Comparison of ENCODE assay signal across 27 mouse cellular contexts in genomic region chr6:7134888-7135287, GRCm38 (mm10).
DNase-seq lines count a peak whose midpoint lies in the region; ATAC-seq lines count a peak whose summit lies in the region.
"Had no signal": no experiment of that assay in that cellular context is flagged by ENCODE, and none has a peak within 500 bp of the region (broad histone marks: within the 10 kb centered on the region; RNA-seq: fewer than 3 reads in every experiment).

No protein-coding gene starts in this region.

- WGBS in embryonic facial prominence, embryonic 14.5 days, result 90% methylated on average over 1 of the region's 1 CpGs
- WGBS in embryonic facial prominence, embryonic 10.5 days, result 94% methylated on average over 1 of the region's 1 CpGs
- 83% methylated on average over 1 of the region's 1 CpGs for WGBS in midbrain, embryonic 14.5 days
- WGBS in midbrain, embryonic 11.5 days, result 87% methylated on average over 1 of the region's 1 CpGs

- H3K4me1 ChIP-seq in embryonic facial prominence, embryonic 14.5 days (ENCODE audit: control insufficient read depth, insufficient read depth, low read length), result 0 out of 2 replicates have a peak, but pooled peaks cover 8% of the 10 kb centered on the region
- H3K4me1 ChIP-seq in embryonic facial prominence, embryonic 10.5 days, result peaks cover 11% of the 10 kb centered on the region
- H3K4me1 ChIP-seq in midbrain, embryonic 14.5 days (ENCODE audit: control insufficient read depth, insufficient read depth, low read length), result no peaks in the 10 kb centered on the region; the same call in 1 of the 2 replicates
- H3K4me1 ChIP-seq in midbrain, embryonic 11.5 days (ENCODE audit: control insufficient read depth, insufficient read depth, low read length), result no peaks in the 10 kb centered on the region
- H3K4me1 ChIP-seq: forebrain, embryonic 10.5 days; forebrain, embryonic 13.5 days; heart, embryonic 10.5 days; heart, embryonic 13.5 days; hindbrain, embryonic 13.5 days had no signal

- H3K27me3 ChIP-seq in embryonic facial prominence, embryonic 14.5 days (replicated peaks; ENCODE audit: control insufficient read depth, insufficient read depth, low read length), result no peaks in the 10 kb centered on the region
- H3K27me3 ChIP-seq in embryonic facial prominence, embryonic 10.5 days (replicated peaks; ENCODE audit: low read depth, poor library complexity, severe bottlenecking), result no peaks in the 10 kb centered on the region
- H3K27me3 ChIP-seq in midbrain, embryonic 14.5 days (ENCODE audit: control insufficient read depth, insufficient read depth, low read length), result no peaks in the 10 kb centered on the region
- H3K27me3 ChIP-seq in midbrain, embryonic 11.5 days (ENCODE audit: control insufficient read depth, insufficient read depth, low read length), result no peaks in the 10 kb centered on the region
- H3K27me3 ChIP-seq: embryonic facial prominence, embryonic 13.5 days; forebrain, embryonic 13.5 days; heart, embryonic 13.5 days; hindbrain, embryonic 13.5 days had no signal

- no peak overlapping the region for H3K4me2 ChIP-seq in embryonic facial prominence, embryonic 14.5 days (ENCODE audit: low read depth, low read length)
- H3K4me2 ChIP-seq in midbrain, embryonic 14.5 days (ENCODE audit: low read length), result no peak overlapping the region
- H3K4me2 ChIP-seq in midbrain, embryonic 11.5 days, result no peak overlapping the region
- H3K4me2 ChIP-seq: embryonic facial prominence, embryonic 13.5 days; forebrain, embryonic 13.5 days; heart, embryonic 13.5 days; hindbrain, embryonic 13.5 days had no signal

- DNase-seq in embryonic facial prominence, embryonic 14.5 days (ENCODE audit: low spot score), result peak; percentile 8
- no peak for DNase-seq in embryonic facial prominence, embryonic 10.5 days (ENCODE audit: low spot score)
- peak; percentile 23 for DNase-seq in midbrain, embryonic 14.5 days
- DNase-seq in midbrain, embryonic 11.5 days (ENCODE audit: low spot score, missing footprints), result no peak
- DNase-seq in retina, embryonic 14.5 days (ENCODE audit: low spot score), result peak; percentile 10
- no peak for DNase-seq in retina, postnatal 1 day
- no peak for DNase-seq in spleen, postnatal 36 days (ENCODE audit: low spot score in 2 of 2)
- no peak for DNase-seq in layer of hippocampus, postnatal 25 days (ENCODE audit: extremely low spot score in 1 of 2, low spot score in 1 of 2)
- DNase-seq: adrenal gland, adult 8-10 months; adrenal gland, postnatal 25 days; cerebellum, adult 11 months; cerebellum, adult 2 months; cerebellum, adult 9-11 months; cerebellum, postnatal 25 days; gastrocnemius, postnatal 10 days; gastrocnemius, postnatal 36 days; heart, adult 2 months; heart, postnatal 14 days; heart, postnatal 4 days had no signal

- H3K4me3 ChIP-seq in embryonic facial prominence, embryonic 14.5 days (ENCODE audit: low read depth, low read length), result no peak overlapping the region
- H3K4me3 ChIP-seq in embryonic facial prominence, embryonic 10.5 days, result no peak overlapping the region
- H3K4me3 ChIP-seq in midbrain, embryonic 14.5 days (replicated peaks; ENCODE audit: low read depth, low read length), result no peak overlapping the region
- no peak overlapping the region for H3K4me3 ChIP-seq in midbrain, embryonic 11.5 days (ENCODE audit: low read depth, low read length)
- H3K4me3 ChIP-seq: embryonic facial prominence, embryonic 13.5 days; forebrain, embryonic 10.5 days; forebrain, embryonic 13.5 days; heart, adult 2 months; heart, embryonic 10.5 days; heart, embryonic 13.5 days; hindbrain, embryonic 13.5 days had no signal

- H3K27ac ChIP-seq in embryonic facial prominence, embryonic 14.5 days (replicated peaks; ENCODE audit: low read depth, low read length), result no peak overlapping the region
- H3K27ac ChIP-seq in embryonic facial prominence, embryonic 10.5 days (replicated peaks), result no peak overlapping the region
- no peak overlapping the region for H3K27ac ChIP-seq in midbrain, embryonic 14.5 days (replicated peaks; ENCODE audit: low read depth, low read length)
- no peak overlapping the region for H3K27ac ChIP-seq in midbrain, embryonic 11.5 days (ENCODE audit: low read depth, low read length)
- H3K27ac ChIP-seq: embryonic facial prominence, embryonic 13.5 days; forebrain, embryonic 10.5 days; forebrain, embryonic 13.5 days; heart, adult 2 months; heart, embryonic 10.5 days; heart, embryonic 13.5 days; hindbrain, embryonic 13.5 days had no signal

- no peak for ATAC-seq in embryonic facial prominence, embryonic 14.5 days (ENCODE audit: low read depth)
- ATAC-seq in midbrain, embryonic 14.5 days (ENCODE audit: low FRiP score, low TSS enrichment), result no peak
- ATAC-seq in midbrain, embryonic 11.5 days (ENCODE audit: low FRiP score), result no peak
- ATAC-seq: activated CD4-positive, CD25-positive, alpha-beta regulatory T cell, adult 4 months; forebrain, embryonic 13.5 days; forebrain, embryonic 16.5 days had no signal

- no peaks in the 10 kb centered on the region for H3K36me3 ChIP-seq in embryonic facial prominence, embryonic 14.5 days (ENCODE audit: control insufficient read depth, insufficient read depth, low read length)
- H3K36me3 ChIP-seq in embryonic facial prominence, embryonic 10.5 days (replicated peaks), result no peaks in the 10 kb centered on the region
- no peaks in the 10 kb centered on the region for H3K36me3 ChIP-seq in midbrain, embryonic 14.5 days (ENCODE audit: control insufficient read depth, insufficient read depth, low read length)
- no peaks in the 10 kb centered on the region for H3K36me3 ChIP-seq in midbrain, embryonic 11.5 days (ENCODE audit: control insufficient read depth, insufficient read depth, low read length)
- H3K36me3 ChIP-seq: embryonic facial prominence, embryonic 13.5 days; forebrain, embryonic 10.5 days; heart, embryonic 10.5 days; heart, embryonic 13.5 days; hindbrain, embryonic 13.5 days had no signal

- no peak overlapping the region for H3K9ac ChIP-seq in embryonic facial prominence, embryonic 14.5 days (ENCODE audit: low read depth, low read length)
- H3K9ac ChIP-seq in midbrain, embryonic 14.5 days (replicated peaks; ENCODE audit: low read length), result no peak overlapping the region
- no peak overlapping the region for H3K9ac ChIP-seq in midbrain, embryonic 11.5 days (ENCODE audit: low read length)
- H3K9ac ChIP-seq: embryonic facial prominence, embryonic 13.5 days; forebrain, embryonic 13.5 days; heart, embryonic 13.5 days; hindbrain, embryonic 13.5 days had no signal

- no peaks in the 10 kb centered on the region for H3K9me3 ChIP-seq in embryonic facial prominence, embryonic 14.5 days (ENCODE audit: control insufficient read depth, low read length)
- H3K9me3 ChIP-seq in embryonic facial prominence, embryonic 10.5 days, result no peaks in the 10 kb centered on the region
- no peaks in the 10 kb centered on the region for H3K9me3 ChIP-seq in midbrain, embryonic 14.5 days (ENCODE audit: control insufficient read depth, low read length)
- no peaks in the 10 kb centered on the region for H3K9me3 ChIP-seq in midbrain, embryonic 11.5 days (ENCODE audit: control insufficient read depth, low read length)
- H3K9me3 ChIP-seq: embryonic facial prominence, embryonic 13.5 days; forebrain, embryonic 10.5 days; forebrain, embryonic 13.5 days; heart, embryonic 10.5 days; heart, embryonic 13.5 days; hindbrain, embryonic 13.5 days had no signal

Comparison
In these comparisons a context has a peak if more than half of its experiments do, and no peak if none do; other contexts are left out.
1. DNase-seq: peak in embryonic facial prominence, embryonic 14.5 days (single experiment), midbrain, embryonic 14.5 days (single experiment) and retina, embryonic 14.5 days (single experiment); none in embryonic facial prominence, embryonic 10.5 days (single experiment), midbrain, embryonic 11.5 days (single experiment), retina, postnatal 1 day (single experiment), spleen, postnatal 36 days (0 of 2) and layer of hippocampus, postnatal 25 days (0 of 2).